Mouse (Mus musculus): ENCODE measurements around the gene Gan. TPM values are rescaled to one million over a fixed set of nuclear protein-coding genes. Genes with fewer than 3 reads are reported as not detected.

The Gan gene
- total RNA-seq, 2 experiments from 2014 or later, result 22.6 to 24.7 TPM

GRCm38 (mm10) chr8:117248341-117248740 lies 90.4 kb downstream of the Gan start:
- no peak for DNase-seq (ENCODE audit: low spot score in 2 of 2)

- DNase-seq (ENCODE audit: low spot score in 2 of 2), result no peak
Measured at GRCm38 (mm10) chr8:117251086-117251681, 93.2 kb downstream of the Gan start.

- no peak for DNase-seq (ENCODE audit: low spot score in 2 of 2)
Measured at GRCm38 (mm10) chr8:117252650-117253049, 94.7 kb downstream of the Gan start.

GRCm38 (mm10) chr8:117253390-117254269 lies 95.7 kb downstream of the Gan start:
- DNase-seq (ENCODE audit: low spot score in 2 of 2), result no peak

GRCm38 (mm10) chr8:117254496-117254895 lies 96.6 kb downstream of the Gan start:
- DNase-seq (ENCODE audit: low spot score in 2 of 2), result no peak

- DNase-seq (ENCODE audit: low spot score in 2 of 2), result peak; percentile 92 to 97
Measured at GRCm38 (mm10) chr8:117256292-117256938, 98.5 kb downstream of the Gan start.

- peak; percentile 55 to 64 for DNase-seq (ENCODE audit: low spot score in 2 of 2)
Measured at GRCm38 (mm10) chr8:117257029-117257820, 99.3 kb downstream of the Gan start, which contains the start of gene Cmip. Gene Cmip, plus strand, starts transcription at chr8:117257064.

GRCm38 (mm10) chr8:117257821-117258575 lies 100.1 kb downstream of the Gan start:
- DNase-seq (ENCODE audit: low spot score in 2 of 2), result peak in 1 of 2 experiments; percentile 38

GRCm38 (mm10) chr8:117258576-117259040 lies 100.7 kb downstream of the Gan start:
- peak in 1 of 2 experiments; percentile 28 for DNase-seq (ENCODE audit: low spot score in 2 of 2)

- DNase-seq (ENCODE audit: low spot score in 2 of 2), result peak in 1 of 2 experiments; percentile 32
Measured at GRCm38 (mm10) chr8:117259431-117260001, 101.6 kb downstream of the Gan start.

GRCm38 (mm10) chr8:117260234-117260929 lies 102.4 kb downstream of the Gan start:
- no peak for DNase-seq (ENCODE audit: low spot score in 2 of 2)

- DNase-seq (ENCODE audit: low spot score in 2 of 2), result no peak
Measured at GRCm38 (mm10) chr8:117260930-117261475, 103.1 kb downstream of the Gan start.

GRCm38 (mm10) chr8:117261702-117262101 lies 103.8 kb downstream of the Gan start:
- no peak for DNase-seq (ENCODE audit: low spot score in 2 of 2)

- DNase-seq (ENCODE audit: low spot score in 2 of 2), result no peak
Measured at GRCm38 (mm10) chr8:117262685-117263084, 104.8 kb downstream of the Gan start.

- no peak for DNase-seq (ENCODE audit: low spot score in 2 of 2)
Measured at GRCm38 (mm10) chr8:117263442-117263841, 105.5 kb downstream of the Gan start.

- DNase-seq (ENCODE audit: low spot score in 2 of 2), result no peak
Measured at GRCm38 (mm10) chr8:117265079-117265478, 107.1 kb downstream of the Gan start.

Data from layer of hippocampus, postnatal 10 days (tissue).